Mouse (Mus musculus) embryonic facial prominence, embryonic 12.5 days (tissue): ENCODE measurements around the gene Pcnx3. TPM values are rescaled to one million over a fixed set of nuclear protein-coding genes. Genes with fewer than 3 reads are reported as not detected.

Experiments
- ATAC-seq: fragments of 200-750 bp; cut with Nextera tagmentation; 2 replicates; pipeline ENCODE4 v1.8.0; 2017; ENCODE audit not compliant: insufficient number of reproducible peaks, insufficient read depth, low FRiP score, low TSS enrichment
- H3K27ac ChIP-seq: fragments of 300-500 bp; sonication (generic); 2 replicates; pipeline ENCODE4 v1.5.1; 2016; ENCODE audit warnings: mild to moderate bottlenecking
- H3K27me3 ChIP-seq: fragments of 300-500 bp; sonication (generic); 2 replicates; pipeline ENCODE4 v1.6.1; 2016; ENCODE audit warnings: mild to moderate bottlenecking, moderate library complexity
- H3K36me3 ChIP-seq: fragments of 300-500 bp; sonication (generic); 2 replicates; pipeline ENCODE4 v1.6.1; 2016; ENCODE audit warnings: mild to moderate bottlenecking
- H3K4me1 ChIP-seq: fragments of 300-500 bp; sonication (generic); 2 replicates; pipeline ENCODE4 v1.6.1; 2016
- H3K4me2 ChIP-seq: fragments of 300-500 bp; sonication (generic); replicated peaks from 2 replicates; pipeline ENCODE4 v1.6.1; 2016; ENCODE audit warnings: mild to moderate bottlenecking, moderate library complexity
- H3K4me3 ChIP-seq: fragments of 300-500 bp; sonication (generic); 2 replicates; pipeline ENCODE4 v1.5.1; 2016; ENCODE audit warnings: mild to moderate bottlenecking
- H3K9ac ChIP-seq: fragments of 300-500 bp; sonication (generic); 2 replicates; pipeline ENCODE4 v1.6.1; 2016; ENCODE audit warnings: mild to moderate bottlenecking, moderate library complexity
- H3K9me3 ChIP-seq: fragments of 300-500 bp; sonication (generic); 2 replicates; pipeline ENCODE4 v1.6.1; 2016; ENCODE audit warnings: mild to moderate bottlenecking, moderate library complexity
- WGBS: fragments of 180-500 bp; shearing (Covaris S2); methylation state at CpG from one replicate; pipeline ENCODE4 v1.1.7; 2016; 5-methylcytosine and 5-hydroxymethylcytosine counted together
- polyA plus RNA-seq: library from polyadenylated mRNA; unstranded; fragments of >200 nt; fragmentation: Nextera tagmentation; extraction: Ambion mirVana; gene quantifications from 2 replicates; pipeline ENCODE4 v1.2.1, GENCODE M21; 2016

Gene Pcnx3
- polyA plus RNA-seq, result 33.1 and 37.9 TPM in 2 replicates

DNA sequence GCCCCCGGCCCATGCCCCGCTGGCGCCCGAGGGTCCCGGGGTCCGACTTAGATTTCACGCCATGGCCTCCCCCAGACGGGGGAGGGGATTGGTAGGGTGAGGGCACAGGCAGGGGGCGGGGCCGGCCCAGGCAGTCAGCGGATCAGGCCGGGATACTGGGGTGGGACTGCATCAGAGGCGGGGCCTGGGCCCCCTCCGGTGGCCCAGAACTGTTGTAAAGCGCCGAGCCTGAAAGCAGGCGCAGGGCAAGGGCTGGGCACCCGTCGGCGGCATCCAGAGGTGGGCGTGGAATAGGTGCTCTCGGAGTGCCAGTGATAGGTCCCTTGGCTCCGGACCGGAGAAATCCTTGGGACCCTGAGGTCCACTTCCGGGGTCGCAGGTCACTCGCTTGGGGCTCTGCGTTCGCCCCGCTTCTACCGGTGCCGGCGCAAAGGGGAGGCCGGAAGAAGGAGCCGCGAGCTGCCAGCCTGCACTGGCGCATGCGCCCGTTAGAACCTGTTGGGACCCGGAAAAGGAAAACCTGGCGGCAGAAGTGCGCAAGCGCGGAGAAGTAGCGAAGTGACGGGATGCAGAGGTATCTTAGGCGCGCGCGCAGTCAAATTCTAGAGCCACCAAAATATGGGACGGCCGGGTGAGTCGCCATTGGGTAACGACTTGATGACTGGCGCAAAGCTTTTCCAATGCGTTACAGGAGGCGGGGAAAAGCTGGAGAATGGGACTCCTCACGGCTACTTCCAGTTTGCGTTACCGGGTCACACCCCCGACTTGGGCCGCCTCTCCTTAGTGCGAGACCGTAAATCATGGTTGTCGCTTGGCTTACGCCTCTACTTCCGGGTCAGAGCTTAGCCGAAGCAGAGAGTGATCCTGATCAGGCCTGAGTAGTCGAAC, at the start of gene Pcnx3, which contains the start of gene Map3k11:
Gene Pcnx3 (minus strand): TSS at position 709 of the 888 bp plus-strand sequence.
Gene Map3k11 (plus strand): TSS at position 543 of the 888 bp plus-strand sequence.
- H3K4me2 ChIP-seq, result peak within 1 kb of the TSS; percentile 94
- no peaks in the 10 kb centered on the region for H3K9me3 ChIP-seq
- peak within 1 kb of the TSS; percentile 90 for H3K27ac ChIP-seq
- WGBS, result under 1% methylated on average over 69 of the region's 69 CpGs
- H3K27me3 ChIP-seq, result no peaks in the 10 kb centered on the region
- H3K4me1 ChIP-seq, result peaks cover 44% of the 10 kb centered on the region
- H3K36me3 ChIP-seq, result peaks cover 55% of the 10 kb centered on the region
- H3K9ac ChIP-seq, result peak within 1 kb of the TSS; percentile 95
- peak within 1 kb of the TSS; percentile 95 for H3K4me3 ChIP-seq
- ATAC-seq, result peak; percentile 91

DNA sequence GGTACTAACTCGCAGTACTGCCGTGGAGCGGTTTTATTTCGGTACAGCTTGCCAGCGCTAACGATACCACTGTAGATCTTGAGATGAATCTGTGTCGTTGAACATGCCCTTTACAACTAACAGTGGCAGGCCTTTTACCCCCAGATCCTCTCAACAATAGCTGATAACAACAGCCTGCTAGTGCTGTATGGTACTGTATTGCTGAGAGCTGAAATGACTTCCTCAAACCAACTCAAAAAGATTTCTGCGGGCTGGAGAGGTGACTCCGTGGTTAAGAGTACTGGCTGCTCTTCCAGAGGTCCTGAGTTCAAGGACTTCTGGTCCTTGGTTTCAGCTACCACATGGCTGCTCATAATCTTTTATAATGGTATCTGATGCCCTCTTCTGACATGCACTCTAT, 45.6 kb upstream of the Pcnx3 start:
- Histone ChIP-seq H3K9ac (no peak overlapping the region), H3K9me3 (no peaks in the 10 kb centered on the region), H3K36me3 (no peaks in the 10 kb centered on the region), H3K4me1 (peaks cover 15% of the 10 kb centered on the region), H3K4me3 (no peak overlapping the region), H3K4me2 (no peak overlapping the region), H3K27ac (no peak overlapping the region), H3K27me3 (0 out of 2 replicates have a peak, but pooled peaks cover 7% of the 10 kb centered on the region)
- 83% methylated on average over 9 of the region's 9 CpGs for WGBS
- ATAC-seq, result no peak

DNA sequence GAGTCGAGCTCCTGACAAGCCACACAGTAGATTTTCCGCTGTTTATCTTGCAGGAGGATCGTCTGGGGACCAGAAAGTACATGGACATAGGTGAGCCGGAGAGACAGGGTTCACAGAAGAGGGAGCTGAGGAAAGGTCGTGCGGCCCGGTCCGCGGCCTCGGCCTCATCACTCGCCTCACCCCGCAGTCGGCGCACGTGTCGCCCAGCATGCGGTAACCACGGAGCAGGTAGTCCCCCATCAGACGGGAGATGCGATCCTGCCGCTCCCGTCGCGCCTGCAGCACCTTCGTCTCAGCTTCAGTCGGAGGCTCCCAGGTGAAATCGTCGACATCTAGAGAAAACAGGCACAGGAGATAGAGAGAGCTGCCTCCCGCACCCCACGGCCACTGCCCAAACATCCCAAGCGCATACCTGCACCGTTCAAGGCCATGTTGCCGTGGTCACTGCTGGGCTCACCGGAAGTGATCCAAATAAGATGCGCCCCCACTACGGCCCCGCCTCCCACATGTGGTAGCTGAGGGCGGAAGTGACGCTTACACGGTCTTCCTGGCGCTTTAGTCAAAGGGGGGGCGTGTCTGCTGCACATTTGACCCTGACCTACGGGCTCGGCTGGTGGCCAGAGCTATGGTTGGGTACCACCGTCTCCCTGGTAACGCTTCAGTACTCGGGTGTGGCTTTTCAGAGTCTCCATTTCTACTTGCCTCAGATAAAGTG, 42.7 kb upstream of the Pcnx3 start:
- Histone ChIP-seq H3K4me3 (peak overlapping the region; percentile 89), H3K27ac (peak overlapping the region; percentile 46; the same call in 1 of the 2 replicates), H3K27me3 (0 out of 2 replicates have a peak, but pooled peaks cover 3% of the 10 kb centered on the region), H3K4me1 (peaks cover 36% of the 10 kb centered on the region), H3K36me3 (no peaks in the 10 kb centered on the region), H3K9me3 (no peaks in the 10 kb centered on the region), H3K9ac (peak overlapping the region; percentile 75), H3K4me2 (peak overlapping the region; percentile 97)
- 1% methylated on average over 47 of the region's 47 CpGs for whole genome bisulfite sequencing
- ATAC-seq, result peak; percentile 63

- peaks cover 44% of the 10 kb centered on the region for H3K4me1 ChIP-seq
- no peaks in the 10 kb centered on the region for H3K9me3 ChIP-seq
- H3K27me3 ChIP-seq, result 0 out of 2 replicates have a peak, but pooled peaks cover 2% of the 10 kb centered on the region
- no peak overlapping the region for H3K27ac ChIP-seq
- H3K4me3 ChIP-seq, result peak overlapping the region; percentile 89
- no peaks in the 10 kb centered on the region for H3K36me3 ChIP-seq
- no peak for ATAC-seq
- H3K9ac ChIP-seq, result peak overlapping the region; percentile 75
- 73% methylated on average over 29 of the region's 29 CpGs for WGBS
- peak overlapping the region; percentile 97 for H3K4me2 ChIP-seq
These were observed 41.8 kb upstream of the Pcnx3 start for GRCm38 (mm10) chr19:5730314-5731186.

GRCm38 (mm10) chr19:5729444-5729815, 40.7 kb upstream of the Pcnx3 start, which contains the start of gene Fam89b:
Gene Fam89b (minus strand): TSS chr19:5729653.
- 0 out of 2 replicates have a peak, but pooled peaks cover 2% of the 10 kb centered on the region for H3K36me3 ChIP-seq
- peak within 1 kb of the TSS; percentile 89 for H3K4me3 ChIP-seq
- peaks cover 51% of the 10 kb centered on the region for H3K4me1 ChIP-seq
- under 1% methylated on average over 35 of the region's 37 CpGs for WGBS
- ATAC-seq, result peak; percentile 78
- no peaks in the 10 kb centered on the region for H3K27me3 ChIP-seq
- H3K9ac ChIP-seq, result peak within 1 kb of the TSS; percentile 98
- peak within 1 kb of the TSS; percentile 95 for H3K27ac ChIP-seq
- no peaks in the 10 kb centered on the region for H3K9me3 ChIP-seq
- H3K4me2 ChIP-seq, result peak within 1 kb of the TSS; percentile 97

DNA sequence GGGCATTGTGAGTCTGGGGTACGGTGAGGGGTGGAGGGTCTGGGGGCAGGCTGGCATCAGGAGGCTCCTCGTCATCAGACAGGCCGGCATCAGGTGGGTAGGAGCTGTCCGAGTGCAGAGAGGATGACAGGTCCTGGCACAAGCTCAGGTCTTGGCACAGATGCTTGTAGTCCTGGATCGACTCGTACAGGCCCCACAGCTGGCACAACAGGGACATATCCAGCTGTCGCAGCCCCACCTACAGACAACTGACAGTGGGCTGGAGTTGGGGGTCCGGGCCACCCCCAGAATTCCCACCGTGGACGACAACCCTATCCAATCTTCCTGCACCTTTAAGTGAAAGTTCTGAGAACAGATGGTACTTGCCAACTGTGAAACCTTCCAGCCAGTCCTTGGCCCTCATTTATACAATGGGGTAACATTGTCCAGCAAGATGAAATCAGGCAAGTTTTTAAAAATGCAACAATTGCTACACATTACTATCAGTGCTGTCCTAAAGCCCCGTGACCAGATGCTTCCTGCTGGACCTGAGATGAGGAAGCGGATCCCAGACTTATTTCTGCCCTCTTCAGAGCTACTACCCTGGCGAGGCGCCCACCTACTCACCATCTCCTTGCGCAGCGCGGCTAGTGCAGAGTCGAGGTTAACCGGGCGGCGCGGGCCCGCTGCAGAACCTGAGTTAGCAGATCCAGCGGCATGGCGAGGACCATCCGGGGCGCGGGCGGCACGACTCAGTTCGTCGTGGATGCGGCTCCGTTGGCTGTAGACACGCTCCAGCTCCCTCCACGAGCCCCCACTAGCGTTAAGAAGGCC, 40.1 kb upstream of the Pcnx3 start:
- Histone ChIP-seq H3K36me3 (peaks cover 8% of the 10 kb centered on the region; the same call in 1 of the 2 replicates), H3K9ac (peak overlapping the region; percentile 98), H3K27ac (peak overlapping the region; percentile 95), H3K4me2 (peak overlapping the region; percentile 97), H3K4me3 (peak overlapping the region; percentile 89), H3K9me3 (no peaks in the 10 kb centered on the region), H3K27me3 (no peaks in the 10 kb centered on the region), H3K4me1 (peaks cover 51% of the 10 kb centered on the region)
- no peak for ATAC-seq
- 8% methylated on average over 37 of the region's 37 CpGs for WGBS

GRCm38 (mm10) chr19:5727701-5728100, 39.0 kb upstream of the Pcnx3 start:
- Histone ChIP-seq H3K4me3 (peak overlapping the region; percentile 89), H3K27me3 (no peaks in the 10 kb centered on the region), H3K9ac (peak overlapping the region; percentile 98), H3K4me1 (peaks cover 51% of the 10 kb centered on the region), H3K27ac (0 out of 2 replicates have a peak overlapping the region, but pooled peaks have one; percentile 26), H3K4me2 (peak overlapping the region; percentile 97), H3K9me3 (no peaks in the 10 kb centered on the region), H3K36me3 (peaks cover 17% of the 10 kb centered on the region)
- ATAC-seq, result no peak
- 3% methylated on average over 14 of the region's 14 CpGs for WGBS

- Histone ChIP-seq H3K9me3 (no peaks in the 10 kb centered on the region), H3K27me3 (no peaks in the 10 kb centered on the region), H3K4me3 (peak overlapping the region; percentile 89), H3K4me2 (peak overlapping the region; percentile 97), H3K4me1 (peaks cover 51% of the 10 kb centered on the region), H3K36me3 (peaks cover 24% of the 10 kb centered on the region), H3K27ac (peak overlapping the region; percentile 26; the same call in 1 of the 2 replicates), H3K9ac (peak overlapping the region; percentile 41; the same call in 1 of the 2 replicates)
- no peak for ATAC-seq
- WGBS, result 76% methylated on average over 15 of the region's 15 CpGs
These were observed 38.4 kb upstream of the Pcnx3 start for GRCm38 (mm10) chr19:5726961-5727578.

DNA sequence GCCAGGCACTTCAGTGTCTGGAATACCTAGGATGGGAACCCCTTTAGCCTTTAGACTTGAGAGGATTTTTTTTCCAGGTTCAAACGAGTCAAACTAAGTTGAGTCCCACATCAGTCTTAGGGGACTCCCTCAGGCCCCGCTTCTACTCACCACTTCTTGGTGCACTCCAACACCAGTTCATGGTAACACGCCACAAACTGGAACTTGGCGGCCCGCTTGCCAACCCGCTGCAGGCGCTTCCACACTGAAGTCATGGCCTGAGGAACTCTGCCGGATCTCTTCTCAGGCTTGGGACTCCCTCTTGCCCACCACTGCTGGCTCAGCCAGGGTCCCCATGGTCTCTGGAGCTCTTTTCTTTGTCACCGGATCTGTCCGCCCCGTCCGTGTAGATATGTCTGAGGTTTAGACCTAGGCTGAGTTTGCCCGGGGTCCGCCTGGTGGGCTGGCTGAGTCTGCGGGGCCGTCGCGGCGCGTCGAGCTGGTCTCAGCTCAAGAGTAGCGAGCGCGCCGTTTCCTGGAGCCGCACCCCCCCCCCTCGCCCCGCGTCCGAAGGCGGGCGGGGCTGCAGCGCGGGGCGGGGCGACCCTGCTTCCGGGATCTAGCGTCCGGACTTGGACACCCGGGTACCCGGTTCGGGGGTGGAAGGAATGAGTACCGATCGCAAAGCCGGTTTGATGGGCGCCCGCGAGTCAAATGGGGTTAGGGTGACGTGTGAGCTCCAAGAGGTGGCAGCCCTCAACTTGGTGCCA, 37.2 kb upstream of the Pcnx3 start, which contains the start of gene Ehbp1l1:
Gene Ehbp1l1 (minus strand): TSS at position 551 of the 749 bp plus-strand sequence.
- H3K27ac ChIP-seq, result peak within 1 kb of the TSS; percentile 59
- H3K9ac ChIP-seq, result peak within 1 kb of the TSS; percentile 57
- H3K27me3 ChIP-seq, result no peaks in the 10 kb centered on the region
- peak within 1 kb of the TSS; percentile 89 for H3K4me3 ChIP-seq
- H3K4me1 ChIP-seq, result peaks cover 49% of the 10 kb centered on the region
- peaks cover 35% of the 10 kb centered on the region for H3K36me3 ChIP-seq
- no peak for ATAC-seq
- H3K9me3 ChIP-seq, result no peaks in the 10 kb centered on the region
- peak within 1 kb of the TSS; percentile 97 for H3K4me2 ChIP-seq
- 10% methylated on average over 49 of the region's 49 CpGs for WGBS
